Mouse (Mus musculus) frontal cortex, postnatal 14 days (tissue): ENCODE results near the gene Rps6.
"Not testable (repeated sequence)": the region's sequence is repeated elsewhere in the genome, so short reads cannot be mapped to it uniquely, and the experiment has no call there.

Experiments
- DNase-seq, 2 experiments: peaks; one replicate each; pipeline ENCODE4 v3.0.0; 2022; ENCODE audit warnings: low spot score in 2 of 2

The Rps6 gene

GRCm38 (mm10) chr4:86852018-86852417 is 5.2 kb downstream of the Rps6 start:
- no peak for DNase-seq

GRCm38 (mm10) chr4:86851331-86851730 is 5.9 kb downstream of the Rps6 start:
- no peak for DNase-seq

GRCm38 (mm10) chr4:86847246-86847645 is 10.0 kb downstream of the Rps6 start:
- no peak for DNase-seq

GRCm38 (mm10) chr4:86845384-86845783 is 11.8 kb downstream of the Rps6 start:
- DNase-seq: no peak

- DNase-seq: not testable (repeated sequence)
These were observed 16.1 kb downstream of the Rps6 start for GRCm38 (mm10) chr4:86841141-86841540.

GRCm38 (mm10) chr4:86831896-86832295 is 25.3 kb downstream of the Rps6 start:
- no peak for DNase-seq

DNA sequence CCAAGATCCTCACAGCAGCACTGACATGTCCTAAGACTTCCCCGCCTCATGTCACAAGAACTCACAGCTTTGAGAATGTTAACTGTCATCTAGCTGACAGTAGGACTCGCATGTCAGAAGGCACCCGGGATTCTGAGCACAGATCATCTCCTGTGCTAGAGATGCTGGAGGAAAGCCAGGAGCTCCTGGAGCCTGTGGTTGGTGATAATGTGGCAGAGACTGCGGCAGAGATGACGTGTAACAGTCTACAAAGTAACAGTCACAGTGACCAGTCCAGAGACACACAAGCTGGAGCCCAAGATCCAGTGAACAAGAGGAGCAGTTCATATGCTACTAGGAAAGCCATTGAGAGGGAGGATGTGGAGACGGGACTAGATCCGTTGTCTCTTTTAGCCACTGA is 32.1 kb downstream of the Rps6 start:
- no peak for DNase-seq

DNA sequence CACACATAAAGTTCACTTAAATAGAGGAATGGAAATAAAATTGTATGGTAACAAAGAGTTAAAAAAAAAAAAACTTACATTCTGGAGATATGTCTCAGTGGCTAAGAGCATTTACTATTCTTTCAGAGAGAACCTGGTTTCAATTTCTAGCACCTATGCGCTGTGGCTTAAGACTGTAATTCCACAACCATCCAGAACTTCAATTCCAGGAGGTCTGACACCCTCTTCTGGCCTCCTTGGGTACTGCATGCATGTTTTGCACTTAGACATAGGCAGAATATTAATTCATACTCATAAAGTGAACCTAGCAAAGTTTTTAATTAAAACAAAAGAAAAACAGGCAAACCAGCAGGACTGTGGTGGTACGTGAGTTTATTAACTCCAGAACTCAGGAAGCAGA is 34.0 kb downstream of the Rps6 start:
- peak in 1 of 2 experiments; percentile 45 for DNase-seq

DNA sequence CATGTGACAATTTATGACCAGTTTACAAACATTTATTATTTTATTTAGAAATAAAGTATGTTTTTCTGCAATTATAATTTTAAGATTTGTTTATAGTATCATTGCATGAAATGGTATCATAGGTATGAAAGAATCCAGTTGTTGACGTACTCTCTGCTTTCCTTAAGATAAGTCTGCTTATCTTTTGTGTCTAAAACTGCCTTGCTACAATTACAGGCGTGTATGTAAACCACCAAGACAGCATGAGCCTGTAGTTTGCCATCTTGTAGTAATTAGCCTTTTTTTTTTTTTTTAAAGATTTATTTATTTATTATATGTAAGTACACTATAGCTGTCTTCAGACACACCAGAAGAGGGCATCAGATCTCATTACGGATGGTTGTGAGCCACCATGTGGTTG is 42.4 kb downstream of the Rps6 start:
- DNase-seq: no peak

DNA sequence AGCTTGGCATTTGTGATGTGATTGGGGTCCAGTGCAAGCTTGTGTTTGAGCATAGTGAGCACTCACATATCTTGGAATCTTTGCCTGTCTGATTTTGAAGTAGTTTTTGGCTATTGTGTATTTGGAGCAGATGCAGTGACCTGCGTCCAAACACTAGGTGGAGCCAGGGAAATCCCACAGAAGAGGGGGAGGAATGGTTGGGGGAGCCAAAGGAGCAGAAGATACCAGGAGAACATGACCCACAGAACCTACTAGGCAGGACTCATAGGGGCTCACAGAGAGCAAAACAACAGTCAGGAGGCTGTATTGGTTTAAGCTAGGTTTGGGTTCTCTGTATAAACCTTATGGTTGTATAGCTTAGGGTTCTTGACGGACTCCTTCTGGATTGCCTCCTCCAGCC is 46.6 kb downstream of the Rps6 start:
- no peak for DNase-seq
